Mouse (Mus musculus) retina, embryonic 14.5 days (tissue): Measurements from ENCODE around the gene Sh2d3c.

Experiments used
- DNase-seq: peaks from one replicate; pipeline ENCODE4 v3.0.0-alpha.2; 2015; ENCODE audit warnings: low spot score

The Sh2d3c gene

DNA sequence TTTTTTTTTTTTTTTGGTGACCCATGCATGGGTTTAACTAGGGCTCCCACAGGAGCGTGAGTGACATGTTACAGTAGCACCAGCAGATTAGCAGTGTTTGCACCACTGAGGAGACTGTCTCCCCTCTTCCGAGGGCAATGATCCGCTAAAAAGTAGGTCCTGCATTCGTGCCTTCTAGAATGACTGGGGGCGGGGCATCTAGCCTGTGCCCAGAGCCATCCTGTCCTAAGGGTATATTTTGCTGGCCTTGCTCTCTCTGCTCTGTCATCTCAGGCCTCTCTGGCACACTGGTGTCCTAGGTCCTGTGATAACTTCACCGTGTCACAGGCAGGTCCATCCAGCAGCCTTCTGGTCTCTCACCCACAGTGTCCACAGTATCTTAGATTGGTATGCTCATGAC lies 21.2 kb upstream of the Sh2d3c start:
- no peak for DNase-seq

DNA sequence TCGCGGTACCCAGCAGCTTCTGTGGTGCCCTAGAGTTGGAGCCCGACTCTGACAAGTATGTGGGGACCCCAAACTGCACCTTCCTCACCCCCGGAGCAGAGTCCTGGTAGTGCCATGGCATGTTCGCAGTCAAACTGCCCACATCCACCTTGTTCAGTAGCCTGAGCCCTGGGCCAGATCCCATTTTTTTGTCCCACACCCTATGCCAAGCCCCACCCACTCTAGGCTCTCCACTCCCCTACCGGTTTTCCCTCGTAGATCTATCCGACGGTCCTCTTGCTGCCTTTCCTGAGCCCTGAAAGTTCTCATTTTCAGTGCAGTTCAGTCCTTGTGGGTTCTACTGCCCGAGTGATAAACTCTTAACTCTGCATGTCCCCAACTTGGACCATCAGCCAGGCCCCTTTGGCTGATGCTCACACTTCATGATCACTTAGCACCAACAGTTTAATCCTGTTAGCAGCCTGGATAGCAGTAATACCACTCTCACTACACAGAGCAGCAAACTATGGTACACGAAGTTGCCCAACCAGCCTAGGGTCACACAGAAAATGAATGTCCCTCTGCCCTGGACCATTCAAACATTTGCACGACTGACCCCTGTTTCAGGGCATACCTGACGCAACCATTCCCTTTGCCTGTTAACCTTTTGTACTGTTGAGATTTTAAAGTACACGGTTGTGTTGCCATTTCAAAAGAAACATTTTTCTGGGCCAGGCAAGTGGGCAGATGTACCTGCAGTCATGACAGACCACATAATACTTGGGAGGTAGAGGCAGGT lies 19.7 kb upstream of the Sh2d3c start:
- no peak for DNase-seq

DNA sequence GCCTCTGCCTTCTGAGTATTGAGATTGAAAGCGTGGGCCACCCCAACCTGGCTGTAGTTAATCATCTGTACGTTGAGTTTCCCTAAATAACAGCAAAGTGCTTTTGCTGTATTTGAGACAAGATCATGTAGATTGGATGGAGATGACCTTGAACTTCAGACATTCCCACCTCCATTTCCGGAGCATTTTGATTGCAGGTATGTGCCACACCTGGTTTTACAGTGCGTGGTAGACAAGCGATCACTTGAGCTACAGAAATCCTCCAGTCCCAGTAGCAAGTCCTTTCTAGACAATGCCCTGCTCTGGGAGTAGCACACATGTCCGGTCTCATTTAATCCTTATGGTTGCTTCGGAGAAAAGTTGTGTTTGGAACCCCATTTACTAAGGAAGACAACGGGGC lies 17.8 kb upstream of the Sh2d3c start:
- DNase-seq: no peak

DNA sequence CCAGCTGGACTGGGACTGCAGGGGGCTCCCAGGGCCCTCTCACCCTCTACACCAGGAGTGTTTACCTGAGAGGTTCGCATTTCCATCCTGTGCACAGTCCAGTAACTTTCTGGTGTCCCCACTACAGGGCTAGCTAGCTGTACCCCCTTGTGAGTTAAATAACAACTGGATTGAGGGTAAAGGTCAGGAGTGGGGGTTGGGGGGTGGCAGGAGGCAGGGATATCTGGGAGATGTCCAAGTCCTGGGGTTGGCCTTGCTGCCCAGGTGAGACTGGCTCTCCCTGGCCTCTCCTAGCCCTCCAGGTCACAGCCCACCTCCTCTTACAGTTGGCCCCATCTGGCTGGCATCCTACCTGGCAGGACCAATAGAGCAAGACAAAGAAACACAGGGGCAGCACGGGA lies 16.8 kb upstream of the Sh2d3c start, which contains the start of gene Fpgs:
Fpgs (minus strand) TSS at position 125 of the 401 bp plus-strand sequence.
- DNase-seq: no peak

DNA sequence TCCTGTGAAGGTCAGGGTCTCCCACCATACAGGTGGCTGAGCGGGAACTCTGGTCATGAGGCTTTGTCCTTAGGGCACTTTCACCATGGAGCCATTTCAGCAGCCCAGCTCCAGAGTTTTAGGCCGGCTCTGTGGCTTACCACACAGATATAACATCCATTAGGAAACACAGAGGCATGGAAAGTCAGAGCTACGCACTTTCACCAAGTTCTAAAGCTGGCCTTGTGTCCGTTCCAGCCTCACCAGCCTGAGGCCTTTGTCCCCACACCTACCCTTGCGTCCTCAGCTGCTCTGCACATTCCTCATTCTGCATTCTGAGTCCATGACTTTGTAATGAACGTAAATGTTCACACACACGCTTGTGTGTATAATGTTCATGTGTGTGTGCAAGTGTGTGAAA lies 15.8 kb upstream of the Sh2d3c start:
- no peak for DNase-seq

DNA sequence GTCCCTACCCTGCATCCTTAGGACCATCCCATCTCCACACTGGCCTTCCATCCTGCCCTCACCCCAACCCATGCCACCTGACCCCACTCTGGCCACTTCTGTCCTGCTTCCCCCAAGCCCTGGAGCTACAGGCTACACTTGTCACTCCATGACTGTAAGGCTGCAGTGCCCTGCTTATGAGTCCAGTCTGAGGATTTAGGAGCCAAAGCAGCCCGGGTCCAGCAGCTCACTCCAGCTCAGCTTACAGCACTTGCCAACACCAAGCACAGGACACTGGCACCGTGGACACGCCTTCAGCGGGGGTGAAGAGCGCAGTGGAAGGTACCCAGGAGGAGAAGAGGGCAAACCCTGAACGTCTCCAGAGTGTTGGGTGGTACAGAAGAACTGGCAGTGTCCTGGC lies 13.9 kb upstream of the Sh2d3c start:
- DNase-seq: no peak

DNA sequence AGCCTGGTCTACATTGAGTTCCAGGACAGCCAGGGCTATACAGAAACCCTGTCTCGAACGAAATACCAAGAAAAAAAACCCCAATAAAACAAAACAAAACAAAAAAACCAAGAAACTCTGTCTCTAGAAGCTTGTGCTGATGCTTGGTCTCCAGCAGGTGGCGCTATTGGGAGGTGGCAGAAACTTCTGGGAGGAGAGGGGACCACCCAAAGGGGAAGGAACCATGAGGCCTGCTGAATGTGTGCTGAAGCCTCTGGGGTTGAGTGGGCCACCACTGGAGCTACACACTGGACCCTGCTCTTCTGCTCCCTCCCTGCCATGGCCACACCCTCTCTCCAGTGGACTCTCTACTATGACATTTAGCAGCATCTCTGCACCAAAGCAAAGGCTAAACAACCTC lies 12.2 kb upstream of the Sh2d3c start:
- peak; percentile 85 for DNase-seq

DNA sequence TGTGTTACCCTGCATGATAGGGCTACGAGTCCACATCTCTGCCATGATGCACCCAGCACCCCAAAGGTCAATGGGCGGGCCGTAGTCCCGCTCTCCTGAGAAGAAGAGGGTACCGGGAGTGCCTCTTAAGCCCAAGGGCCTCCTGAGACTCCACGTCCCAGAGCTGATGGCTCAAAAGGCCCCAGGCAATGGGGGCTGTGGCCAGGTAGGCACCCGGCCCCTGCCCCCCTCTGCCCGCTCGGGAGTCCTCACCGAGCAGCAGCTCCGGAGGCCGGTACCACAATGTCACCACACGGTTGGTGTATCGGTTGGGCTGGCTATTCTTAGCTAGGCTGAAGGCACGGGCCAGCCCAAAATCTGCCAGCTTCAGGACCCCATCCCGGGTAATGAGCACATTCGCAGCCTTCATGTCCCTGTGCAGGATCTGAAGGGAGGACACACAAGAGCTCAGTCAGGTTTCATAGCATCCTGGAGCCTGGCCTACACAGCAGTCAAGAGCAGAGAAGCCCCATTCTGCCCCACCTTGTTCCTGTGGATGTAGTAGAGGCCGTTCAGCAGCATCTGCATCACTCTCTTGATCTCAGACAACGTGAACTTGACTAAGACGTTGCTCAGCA lies 11.2 kb upstream of the Sh2d3c start:
- no peak for DNase-seq

DNA sequence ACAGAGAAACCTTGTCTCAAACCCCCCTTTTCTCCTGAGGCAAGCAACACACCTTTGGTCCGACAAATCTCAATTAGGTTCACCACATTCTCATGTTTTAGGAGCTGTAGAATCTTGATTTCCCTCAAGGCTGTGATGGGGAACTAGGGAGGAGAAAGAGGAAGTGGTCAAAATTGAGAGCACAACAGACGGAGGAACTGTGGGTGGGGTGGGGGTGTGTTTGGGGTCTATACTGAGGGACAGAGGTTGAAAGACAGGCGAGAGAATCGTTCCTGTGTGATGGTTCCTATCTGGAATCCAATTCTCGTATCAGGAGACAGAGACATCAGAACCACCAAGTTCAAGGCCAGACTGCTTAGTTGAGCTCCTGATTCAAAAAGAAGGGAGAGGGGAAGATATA lies 10.4 kb upstream of the Sh2d3c start:
- DNase-seq: no peak

DNA sequence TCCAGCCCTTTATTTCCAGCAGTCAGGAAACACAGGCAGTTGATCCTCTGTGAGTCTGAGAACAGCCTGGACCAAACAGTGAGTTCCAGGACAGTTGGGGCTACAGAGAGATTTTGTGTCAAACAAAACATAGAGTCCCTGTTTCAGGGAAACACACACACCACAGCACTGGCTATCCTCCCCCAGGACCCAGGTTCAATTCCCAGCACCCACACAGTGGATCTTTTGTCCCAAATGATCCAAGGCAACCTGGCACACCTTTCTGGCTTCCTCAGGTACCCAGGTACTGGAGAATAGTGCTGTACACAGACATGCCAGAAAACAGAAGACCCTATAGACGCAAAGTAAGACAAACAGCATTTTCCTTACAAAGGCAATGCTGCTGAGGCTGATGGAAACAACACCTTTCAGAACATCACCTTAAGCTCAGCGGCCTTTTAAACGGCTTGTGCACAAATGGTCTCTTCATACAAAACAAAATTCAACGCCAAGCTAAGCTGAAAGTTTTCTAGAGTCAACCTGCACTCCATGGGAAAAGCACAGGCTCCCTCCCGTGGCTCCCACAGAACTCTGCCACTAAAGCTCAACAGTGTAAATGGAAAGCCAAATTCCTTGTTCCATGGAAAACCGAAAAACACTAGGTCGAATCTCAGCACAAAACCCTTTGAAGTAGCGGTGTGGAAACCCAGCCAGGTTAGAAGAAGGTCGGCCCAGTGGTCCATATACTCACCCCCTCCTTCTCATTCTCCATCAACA lies 9.4 kb upstream of the Sh2d3c start:
- DNase-seq: no peak

DNA sequence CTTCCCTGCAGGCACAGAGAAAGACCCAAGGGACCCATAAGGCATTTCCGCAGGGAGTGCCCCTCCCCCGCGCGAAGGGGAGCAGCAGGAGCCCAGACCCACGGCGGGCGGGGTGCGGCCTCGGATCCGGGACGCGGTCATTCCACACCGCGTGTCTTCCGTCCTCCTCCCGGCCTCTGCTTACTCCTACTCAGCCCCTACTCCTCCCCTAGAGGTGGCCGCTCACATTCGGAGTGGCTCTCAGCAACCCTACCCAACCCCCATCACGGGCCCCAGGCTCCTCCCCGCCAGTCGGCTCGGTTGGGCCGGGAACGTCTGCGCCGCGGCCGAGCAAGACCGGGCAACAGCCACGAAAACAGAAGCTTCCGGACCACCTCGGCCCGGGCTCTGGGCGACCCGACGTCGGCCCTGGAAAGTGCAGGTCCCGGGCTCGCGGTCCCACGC lies 8.7 kb upstream of the Sh2d3c start:
- DNase-seq: peak; percentile 64

DNA sequence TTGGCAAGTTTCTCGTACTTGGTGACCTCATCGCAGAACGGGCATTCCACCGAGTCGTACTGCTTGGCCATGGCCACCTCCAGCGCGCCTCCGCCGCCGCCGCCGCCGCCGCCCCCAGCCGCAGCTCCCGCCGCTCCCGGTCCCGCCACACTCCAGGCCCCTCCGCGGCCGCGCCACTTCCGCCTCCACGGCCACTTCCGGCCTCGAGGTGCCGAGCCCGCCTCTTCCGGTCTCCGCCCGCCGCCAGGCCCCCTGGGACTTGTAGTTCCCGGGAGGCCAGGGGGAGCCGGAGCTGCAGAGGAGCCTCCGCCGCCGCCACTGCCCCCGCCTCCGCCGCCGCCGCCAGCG lies 8.3 kb upstream of the Sh2d3c start:
- peak; percentile 94 for DNase-seq

DNA sequence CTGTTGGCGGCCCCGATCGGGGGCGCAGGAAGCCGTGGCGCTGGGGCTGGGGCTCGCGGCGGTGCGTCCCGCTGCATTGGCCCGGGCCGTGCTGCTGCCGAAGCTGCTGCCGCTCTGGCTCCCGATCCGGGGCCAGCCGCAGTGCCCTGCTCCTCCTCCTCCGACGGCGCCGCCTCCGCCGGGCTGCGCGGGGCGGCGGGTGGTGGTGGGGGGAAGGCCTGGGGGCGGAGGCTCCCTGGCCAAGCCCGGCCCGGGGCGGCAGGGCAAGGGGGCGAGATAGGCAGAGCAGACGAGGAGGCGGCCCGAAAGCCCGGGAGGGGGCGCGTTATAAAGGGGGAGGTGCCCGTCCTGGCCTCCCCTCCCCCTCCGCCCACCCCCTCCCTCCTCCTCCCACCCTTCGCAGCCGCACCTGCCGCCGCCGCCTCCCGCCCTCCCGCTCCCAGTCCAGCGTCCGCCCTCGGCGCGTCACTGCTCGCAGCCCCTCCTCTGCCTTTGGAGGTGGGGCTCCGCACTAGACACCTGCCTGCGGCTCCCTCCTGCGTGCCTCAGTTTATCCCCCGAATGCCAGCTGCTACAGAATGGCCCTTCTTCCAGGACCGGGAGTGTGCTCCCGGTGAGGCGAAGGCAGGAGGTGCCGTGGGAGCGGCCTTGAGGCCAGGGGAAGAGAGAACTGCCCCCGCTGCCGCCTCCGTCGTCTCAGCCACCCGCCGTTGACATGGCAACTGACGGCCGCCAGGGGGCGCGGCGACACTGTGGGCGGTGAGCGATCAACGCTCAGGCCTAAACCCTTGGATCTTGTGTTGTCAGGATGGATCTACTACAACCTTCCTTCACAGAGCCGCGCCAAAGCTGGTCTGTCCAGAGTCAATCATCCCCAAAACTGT lies 7.7 kb upstream of the Sh2d3c start, which contains the start of gene Cdk9:
Cdk9 (minus strand) TSS at position 143 of the 884 bp plus-strand sequence.
- peak; percentile 92 for DNase-seq

DNA sequence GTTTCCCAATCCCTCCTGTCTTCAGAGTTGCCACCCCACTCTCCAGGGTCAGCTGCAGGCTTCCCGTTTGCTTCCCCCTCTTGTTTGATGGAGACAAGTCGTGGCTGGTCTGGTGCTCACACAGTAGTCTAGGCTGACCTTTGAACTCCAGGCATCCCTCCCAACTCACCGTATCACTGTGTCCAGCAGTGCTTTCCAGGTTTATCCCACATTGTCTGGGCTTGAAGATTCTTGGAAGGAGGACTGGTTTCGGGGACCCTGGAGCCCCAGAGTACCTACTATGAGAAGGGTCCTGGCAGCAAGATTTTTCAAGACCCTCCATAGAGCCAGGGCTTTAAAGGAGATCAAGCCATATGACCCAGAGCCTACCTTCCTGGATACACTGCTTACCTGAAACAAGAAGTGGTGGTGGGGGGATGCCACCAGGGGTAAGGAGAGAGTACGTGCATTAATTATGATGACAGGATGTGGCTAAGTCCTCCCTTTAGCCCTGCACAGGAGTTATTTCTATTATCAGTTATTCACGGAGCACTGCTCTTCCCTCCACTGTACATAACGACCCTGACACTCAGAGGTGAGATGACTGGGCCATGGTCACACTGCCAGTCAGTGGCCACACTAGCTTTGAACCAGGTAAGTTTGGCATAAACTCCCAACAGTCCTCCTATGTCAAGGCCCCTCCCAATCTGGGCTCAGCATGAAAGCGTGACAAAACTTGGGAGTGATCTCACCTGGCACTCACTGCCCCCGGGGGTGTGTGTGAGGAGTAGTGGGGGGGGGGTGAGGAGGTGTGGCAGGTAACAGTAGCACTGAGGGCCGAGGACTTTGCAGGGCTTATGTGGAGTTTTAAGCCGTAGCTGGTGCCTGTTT lies 6.5 kb upstream of the Sh2d3c start:
- no peak for DNase-seq

DNA sequence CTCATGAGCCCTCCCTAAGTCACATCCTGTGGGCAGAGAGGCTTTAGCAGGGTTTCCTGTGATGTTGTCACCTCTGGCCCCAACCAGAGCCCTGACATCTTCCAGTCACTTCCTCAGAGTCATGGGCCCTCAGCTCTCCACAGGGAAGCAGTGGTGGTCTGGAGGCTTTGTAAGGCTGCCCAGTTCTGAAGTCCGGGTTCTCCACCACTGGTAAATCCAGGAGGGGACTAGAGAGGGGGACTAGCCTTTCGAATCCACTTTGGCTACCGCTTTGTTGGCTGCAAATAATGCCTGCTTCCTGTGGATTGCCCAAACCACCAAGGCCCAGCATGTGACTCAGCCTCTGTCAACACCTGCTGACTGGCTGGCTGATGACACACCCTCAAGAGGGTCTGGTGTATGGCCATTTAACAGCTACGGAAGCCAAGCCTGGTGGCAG lies 5.8 kb upstream of the Sh2d3c start:
- no peak for DNase-seq

DNA sequence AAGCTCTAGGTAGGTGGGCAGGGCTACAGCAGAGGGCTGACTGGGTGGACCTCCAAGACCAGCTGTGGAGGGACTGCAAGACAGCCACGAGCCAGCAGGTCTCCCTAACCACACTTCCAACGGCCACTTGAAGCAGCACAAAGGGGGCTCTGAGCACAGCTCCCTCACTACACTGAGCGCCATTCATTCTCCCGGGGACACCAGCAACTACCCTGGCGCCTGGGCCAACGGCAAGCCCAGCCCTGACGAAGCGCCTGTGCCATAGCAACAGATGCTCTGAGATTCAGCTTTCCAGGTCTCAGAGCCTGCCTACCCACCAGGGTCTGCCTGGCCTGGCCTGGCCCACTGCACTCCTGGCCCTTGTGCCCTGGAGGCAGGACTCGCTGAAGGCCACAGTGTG lies 2.1 kb upstream of the Sh2d3c start:
- peak; percentile 20 for DNase-seq

DNA sequence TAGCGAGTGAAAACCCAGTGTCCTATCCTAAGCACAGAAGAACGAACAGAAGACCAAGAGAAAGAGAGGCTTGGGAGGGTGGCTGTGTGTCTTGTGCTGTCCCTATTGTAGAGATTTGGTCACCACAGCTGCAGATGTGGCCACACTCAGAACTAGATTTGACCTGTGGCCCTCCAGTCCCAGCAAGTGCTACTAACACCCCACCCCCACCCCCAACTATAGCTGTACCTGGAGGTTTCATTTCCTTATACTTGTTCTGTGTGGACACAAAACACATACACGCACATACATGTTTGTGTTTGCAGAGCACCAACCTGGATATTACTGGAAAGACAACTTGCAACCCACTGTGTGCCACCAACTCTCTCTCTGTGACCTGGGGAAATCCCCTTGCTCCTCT lies 802 bp upstream of the Sh2d3c start:
- no peak for DNase-seq

DNA sequence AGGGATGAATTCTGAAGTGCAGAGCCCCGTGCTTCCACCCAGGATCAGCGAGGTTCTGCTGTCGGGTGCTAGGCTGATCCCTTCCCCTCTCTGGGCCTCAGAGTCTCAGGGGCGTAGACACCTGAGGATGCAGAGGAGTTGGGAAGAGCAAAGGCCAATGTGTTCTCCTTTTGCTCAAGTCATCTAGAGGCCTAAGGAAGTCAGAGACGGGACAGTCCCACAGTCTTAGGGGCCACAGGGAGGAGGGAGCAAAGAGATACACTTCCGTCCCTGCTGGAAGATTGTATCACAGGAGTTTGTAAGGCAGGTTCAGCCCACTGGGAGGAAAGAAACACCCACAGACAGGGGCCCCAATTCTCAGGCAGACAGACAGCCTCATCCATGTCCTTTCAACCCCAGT lies 1.2 kb downstream of the Sh2d3c start:
- DNase-seq: no peak

DNA sequence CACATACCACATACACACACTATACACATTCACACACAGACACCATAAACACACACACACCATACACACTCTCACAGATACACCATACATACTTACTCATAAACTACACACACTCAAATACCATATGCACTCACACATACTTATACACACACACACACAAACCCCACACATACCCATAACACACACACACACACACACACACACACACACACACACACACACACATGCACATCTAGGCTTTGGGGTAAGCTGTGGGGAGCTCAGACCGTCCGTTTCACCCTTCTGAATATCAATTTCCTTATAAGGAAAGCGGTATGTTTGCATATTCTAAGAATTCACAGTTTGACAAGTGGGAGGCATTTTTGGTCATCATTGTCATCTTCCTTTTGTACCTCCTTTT lies 1.7 kb downstream of the Sh2d3c start:
- no peak for DNase-seq

DNA sequence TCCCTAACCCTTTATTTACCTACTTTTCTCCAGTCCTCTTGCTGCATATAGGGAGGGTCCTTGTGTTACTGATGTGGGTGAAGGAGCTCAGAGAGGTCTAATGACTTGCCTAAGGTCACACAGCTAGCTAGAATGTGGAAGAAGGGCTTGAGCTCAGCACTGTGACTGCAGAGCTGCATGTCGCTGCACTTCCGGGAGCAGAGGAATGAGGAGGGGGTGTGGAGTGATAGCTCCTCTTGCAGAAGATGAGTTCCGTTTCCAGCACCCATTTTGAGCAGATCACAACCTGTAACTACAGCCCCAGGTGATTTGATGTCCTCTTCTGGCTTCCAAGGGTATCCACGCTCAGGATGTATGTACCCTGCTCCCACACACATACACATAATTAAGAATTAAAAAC lies 3.3 kb downstream of the Sh2d3c start:
- DNase-seq: no peak
